Mouse (Mus musculus): ENCODE results near the gene Heyl.

GRCm38 (mm10) chr4:123202094-123202420 lies 31.3 kb upstream of the Heyl start:
- TF ChIP-seq CTCF (conservative IDR thresholded peaks at IDR 0.05; ENCODE audit: insufficient read depth, insufficient read length, low read depth, low read length) (no peak), POLR2A (IDR thresholded peaks at IDR 0.05; ENCODE audit: low read depth, low read length) (no peak)
